Mouse (Mus musculus) heart, adult 2 months (tissue): ENCODE results near the gene Lhx3.

Source experiments
- CTCF ChIP-seq: fragments of 200-600 bp; IDR thresholded peaks from 2 replicates; pipeline ENCODE4 v1.8.1; 2022; ENCODE audit warnings: antibody characterized with exemption, mild to moderate bottlenecking, moderate library complexity
- EP300 ChIP-seq: fragments of 200-500 bp; IDR thresholded peaks from 2 replicates; pipeline ENCODE4 v1.6.1; 2011; ENCODE audit warnings: low read depth, low read length, control low read depth; ENCODE audit not compliant: insufficient read depth
- POLR2A ChIP-seq: fragments of 200-500 bp; IDR thresholded peaks from 2 replicates; pipeline ENCODE4 v1.6.1; 2011; ENCODE audit warnings: mild to moderate bottlenecking, low read depth, low read length, control low read depth; ENCODE audit not compliant: insufficient read depth

- no peak for TF ChIP-seq CTCF
- TF ChIP-seq EP300 = no peak
- no peak for TF ChIP-seq POLR2A
Measured at GRCm38 (mm10) chr2:26240330-26240729, 32.2 kb upstream of the Lhx3 start.
